ENCODE assay signal across 7 mouse cellular contexts in the genomic region with DNA sequence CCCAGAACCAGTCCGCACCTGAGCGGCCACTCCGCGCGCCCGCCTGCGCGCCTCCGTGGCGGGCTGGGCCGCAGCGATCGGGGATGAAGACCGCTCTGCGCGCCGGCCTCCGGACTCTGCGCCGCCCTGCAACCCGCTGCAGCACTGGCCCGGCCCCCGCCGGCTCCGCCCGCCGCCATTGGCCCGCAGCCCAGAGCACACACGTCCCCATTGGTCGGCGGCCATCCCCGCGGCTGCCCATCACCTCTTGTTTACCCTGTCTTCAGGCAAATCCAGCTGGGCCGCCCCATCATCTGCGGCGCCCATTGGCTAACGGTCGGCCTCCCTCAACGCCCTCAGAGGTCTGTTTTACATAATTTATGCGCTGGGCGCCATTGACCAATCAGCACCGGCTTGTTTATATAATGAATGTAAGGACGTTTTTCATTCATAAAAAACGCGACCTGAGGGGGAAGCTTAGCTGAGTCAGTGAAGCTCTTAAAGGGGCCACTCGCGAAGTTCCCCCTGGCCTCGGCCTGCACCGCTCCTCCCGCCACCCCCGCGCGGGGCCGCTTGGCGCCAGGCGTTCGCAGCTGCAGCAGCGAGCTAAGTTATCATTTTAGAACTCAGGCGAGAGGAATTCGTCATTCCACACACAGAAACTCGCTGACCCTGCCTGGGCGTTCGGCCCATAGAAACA. TPM values are rescaled to one million over a fixed set of nuclear protein-coding genes. Genes with fewer than 3 reads are reported as not detected.
DNase-seq lines count a peak whose midpoint lies in the region; ATAC-seq lines count a peak whose summit lies in the region.

A gene (minus strand): TSS at position 221 of the 679 bp plus-strand sequence.

- under 1% methylated on average over 48 of the region's 63 CpGs for WGBS in embryonic facial prominence, embryonic 11.5 days
- WGBS in limb, embryonic 10.5 days = under 1% methylated on average over 61 of the region's 63 CpGs
- under 1% methylated on average over 63 of the region's 63 CpGs for WGBS in midbrain, embryonic 13.5 days

- H3K4me2 ChIP-seq in embryonic facial prominence, embryonic 11.5 days (ENCODE audit: low read depth, low read length) = peak within 1 kb of the TSS; percentile 92
- H3K4me2 ChIP-seq in midbrain, embryonic 13.5 days (replicated peaks) = peak within 1 kb of the TSS; percentile 100

- H3K9ac ChIP-seq in embryonic facial prominence, embryonic 11.5 days (replicated peaks; ENCODE audit: low read length) = peak within 1 kb of the TSS; percentile 72
- H3K9ac ChIP-seq in midbrain, embryonic 13.5 days (replicated peaks) = peak within 1 kb of the TSS; percentile 71

- ATAC-seq in embryonic facial prominence, embryonic 11.5 days (replicated peaks; ENCODE audit: insufficient number of reproducible peaks, low FRiP score, low TSS enrichment, low read depth) = peak; percentile 100
- peak; percentile 88 for ATAC-seq in granulocyte monocyte progenitor cell, adult 5-6 weeks (replicated peaks; ENCODE audit: poor library complexity, severe bottlenecking)
- peak; percentile 99 for ATAC-seq in midbrain, embryonic 13.5 days

- no peaks in the 10 kb centered on the region for H3K9me3 ChIP-seq in embryonic facial prominence, embryonic 11.5 days (replicated peaks; ENCODE audit: control insufficient read depth, low read length)
- no peaks in the 10 kb centered on the region for H3K9me3 ChIP-seq in limb, embryonic 10.5 days (replicated peaks)
- no peaks in the 10 kb centered on the region for H3K9me3 ChIP-seq in midbrain, embryonic 13.5 days

- H3K27ac ChIP-seq in embryonic facial prominence, embryonic 11.5 days (replicated peaks; ENCODE audit: low read depth, low read length) = peak within 1 kb of the TSS; percentile 65; the same call in 1 of the 2 replicates
- peak within 1 kb of the TSS; percentile 95 for H3K27ac ChIP-seq in limb, embryonic 10.5 days
- H3K27ac ChIP-seq in midbrain, embryonic 13.5 days = 0 out of 2 replicates have a peak within 1 kb of the TSS, but pooled peaks have one; percentile 26

- DNase-seq in adrenal gland, postnatal 14 days = peak; percentile 99
- DNase-seq in embryonic facial prominence, embryonic 11.5 days (ENCODE audit: low spot score) = peak; percentile 99
- peak; percentile 100 for DNase-seq in kidney, adult 11 months
- DNase-seq in limb, embryonic 10.5 days (ENCODE audit: low spot score) = peak; percentile 96
- peak; percentile 89 for DNase-seq in spleen, adult 12 weeks (ENCODE audit: low spot score)

- peak within 1 kb of the TSS; percentile 81 for H3K4me3 ChIP-seq in embryonic facial prominence, embryonic 11.5 days (ENCODE audit: low read depth, low read length)
- peak within 1 kb of the TSS; percentile 87 for H3K4me3 ChIP-seq in limb, embryonic 10.5 days
- H3K4me3 ChIP-seq in midbrain, embryonic 13.5 days (replicated peaks) = peak within 1 kb of the TSS; percentile 76

- H3K4me1 ChIP-seq in embryonic facial prominence, embryonic 11.5 days (ENCODE audit: control insufficient read depth, insufficient read depth, low read length) = no peaks in the 10 kb centered on the region; the same call in 1 of the 2 replicates
- peaks cover 36% of the 10 kb centered on the region for H3K4me1 ChIP-seq in limb, embryonic 10.5 days
- peaks cover 27% of the 10 kb centered on the region for H3K4me1 ChIP-seq in midbrain, embryonic 13.5 days (replicated peaks)

- no peaks in the 10 kb centered on the region for H3K27me3 ChIP-seq in embryonic facial prominence, embryonic 11.5 days (ENCODE audit: control insufficient read depth, insufficient read depth, low read length)
- H3K27me3 ChIP-seq in limb, embryonic 10.5 days (ENCODE audit: low read depth, poor library complexity, severe bottlenecking) = 0 out of 2 replicates have a peak, but pooled peaks cover 3% of the 10 kb centered on the region
- peaks cover 79% of the 10 kb centered on the region for H3K27me3 ChIP-seq in midbrain, embryonic 13.5 days

- H3K36me3 ChIP-seq in embryonic facial prominence, embryonic 11.5 days (replicated peaks; ENCODE audit: control insufficient read depth, insufficient read depth, low read depth, low read length) = no peaks in the 10 kb centered on the region
- H3K36me3 ChIP-seq in limb, embryonic 10.5 days = peaks cover 15% of the 10 kb centered on the region
- H3K36me3 ChIP-seq in midbrain, embryonic 13.5 days = no peaks in the 10 kb centered on the region

RNA-seq across cellular contexts. Expression of the gene that starts here (rescaled TPM):
- total RNA-seq in adrenal gland, postnatal 14 days (2021) = 23.7 and 24.4 TPM in 2 replicates
- 30.6 and 35.1 TPM in 2 replicates for polyA plus RNA-seq in embryonic facial prominence, embryonic 11.5 days (2014; fragmentation: Nextera tagmentation; extraction: Ambion mirVana)
- total RNA-seq in granulocyte monocyte progenitor cell, adult 5-6 weeks (2014; fragmentation: Nextera tagmentation) = 2.8 and 5.4 TPM in 2 replicates
- total RNA-seq in granulocyte monocyte progenitor cell, adult 5-6 weeks (2017) = 1.8 and 2.5 TPM in 2 replicates
- 66.8 and 74.3 TPM in 2 replicates for polyA plus RNA-seq in limb, embryonic 10.5 days (2016; fragmentation: Nextera tagmentation; extraction: Ambion mirVana)
- 9.5 and 9.9 TPM in 2 replicates for polyA plus RNA-seq in midbrain, embryonic 13.5 days (2015; fragmentation: Nextera tagmentation; extraction: Ambion mirVana)

Comparison
In these comparisons a context has a peak if more than half of its experiments do, and no peak if none do; other contexts are left out.
1. Peak in every context shown above with its lines: DNase-seq, ATAC-seq, H3K4me3 ChIP-seq and H3K27ac ChIP-seq.
2. H3K27ac ChIP-seq: peak in every context shown above with its lines; median percentile 95 in limb, embryonic 10.5 days; 65 in embryonic facial prominence, embryonic 11.5 days; 26 in midbrain, embryonic 13.5 days.